In the genomic region with DNA sequence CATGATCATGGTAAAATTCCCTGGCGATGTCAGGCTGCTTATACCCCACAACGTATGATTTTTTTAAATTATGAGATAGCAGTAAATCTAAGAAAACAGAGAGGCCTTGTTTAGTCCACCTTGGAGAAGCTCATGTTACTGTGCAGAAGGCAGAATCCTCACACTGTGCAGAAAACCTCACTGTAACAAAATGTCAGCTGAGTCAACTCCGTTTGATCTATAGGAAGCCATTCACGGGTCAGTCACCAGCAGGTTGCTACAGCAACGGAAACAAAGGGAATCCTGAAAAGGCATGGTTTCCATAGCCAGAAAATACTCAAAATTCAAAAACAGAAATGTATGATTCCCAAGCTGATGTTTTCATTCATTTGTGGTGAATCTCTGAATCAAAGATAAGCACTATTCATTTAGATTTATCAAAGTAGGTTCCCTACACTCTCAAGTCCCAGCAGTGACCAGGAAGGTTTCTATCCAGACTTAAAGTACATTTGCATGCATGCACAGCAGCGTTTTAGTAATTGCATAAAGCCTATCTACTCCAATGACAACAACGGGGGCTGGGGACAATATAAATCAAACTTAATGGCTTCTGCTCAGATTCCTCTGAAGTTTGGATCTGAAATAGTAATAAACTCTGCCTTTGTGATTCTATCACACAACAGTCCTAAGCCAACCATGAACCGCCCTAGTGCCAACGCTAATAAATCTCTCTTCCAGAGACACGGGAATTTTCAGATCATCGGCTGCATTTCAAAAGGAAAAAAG, we compare ENCODE assay signal across 9 mouse cellular contexts. TPM values are rescaled to one million over a fixed set of nuclear protein-coding genes. Genes with fewer than 3 reads are reported as not detected.
DNase-seq lines count a peak whose midpoint lies in the region; ATAC-seq lines count a peak whose summit lies in the region.
"Had no signal": no experiment of that assay in that cellular context is flagged by ENCODE, and none has a peak within 500 bp of the region (broad histone marks: within the 10 kb centered on the region; RNA-seq: fewer than 3 reads in every experiment).

No protein-coding gene starts in this region.

- peak; percentile 11 for DNase-seq in brain, adult 2 months (ENCODE audit: low read depth, low spot score)
- DNase-seq in brain, embryonic 18.5 days (ENCODE audit: low read depth, low spot score), result peak; percentile 12
- no peak for DNase-seq in frontal cortex, postnatal 25 days (ENCODE audit: low spot score in 2 of 2)
- no peak for DNase-seq in left cerebral cortex, adult 11 months (ENCODE audit: low spot score)
- no peak for DNase-seq in right cerebral cortex, adult 18-20 months
- DNase-seq: heart, adult 18-20 months had no signal

- no peaks in the 10 kb centered on the region for H3K27me3 ChIP-seq in hindbrain, embryonic 13.5 days
- no peaks in the 10 kb centered on the region for H3K27me3 ChIP-seq in midbrain, embryonic 15.5 days (replicated peaks)

- peak overlapping the region; percentile 18; the same call in 1 of the 2 replicates for H3K27ac ChIP-seq in hindbrain, embryonic 13.5 days
- H3K27ac ChIP-seq in midbrain, embryonic 15.5 days, result no peak overlapping the region

- no peak overlapping the region for H3K4me2 ChIP-seq in hindbrain, embryonic 13.5 days
- no peak overlapping the region for H3K4me2 ChIP-seq in midbrain, embryonic 15.5 days

- no peak overlapping the region for H3K9ac ChIP-seq in hindbrain, embryonic 13.5 days
- no peak overlapping the region for H3K9ac ChIP-seq in midbrain, embryonic 15.5 days

- no peak overlapping the region for H3K4me3 ChIP-seq in hindbrain, embryonic 13.5 days
- no peak overlapping the region for H3K4me3 ChIP-seq in midbrain, embryonic 15.5 days

- no peaks in the 10 kb centered on the region for H3K9me3 ChIP-seq in hindbrain, embryonic 13.5 days
- no peaks in the 10 kb centered on the region for H3K9me3 ChIP-seq in midbrain, embryonic 15.5 days

- H3K4me1 ChIP-seq in hindbrain, embryonic 13.5 days (replicated peaks), result peaks cover 17% of the 10 kb centered on the region
- H3K4me1 ChIP-seq in midbrain, embryonic 15.5 days, result peaks cover 14% of the 10 kb centered on the region

- no peaks in the 10 kb centered on the region for H3K36me3 ChIP-seq in hindbrain, embryonic 13.5 days
- H3K36me3 ChIP-seq in midbrain, embryonic 15.5 days (replicated peaks), result no peaks in the 10 kb centered on the region

- peak; percentile 95 for ATAC-seq in hindbrain, embryonic 13.5 days (ENCODE audit: low FRiP score)
- peak; percentile 91 for ATAC-seq in midbrain, embryonic 15.5 days (replicated peaks)
- ATAC-seq: lung, postnatal 0 days had no signal

- WGBS in hindbrain, embryonic 13.5 days, result 30% methylated on average over 11 of the region's 11 CpGs
- 41% methylated on average over 11 of the region's 11 CpGs for whole genome bisulfite sequencing in midbrain, embryonic 15.5 days

RNA-seq across cellular contexts. Expression of gene Col12a1, which starts 28.7 kb away (rescaled TPM):
- polyA plus RNA-seq in hindbrain, embryonic 13.5 days (2015; fragmentation: Nextera tagmentation; extraction: Ambion mirVana), result 6.8 and 12.6 TPM in 2 replicates
- polyA plus RNA-seq in midbrain, embryonic 15.5 days (2015; fragmentation: Nextera tagmentation; extraction: Ambion mirVana), result 4.8 and 5.6 TPM in 2 replicates

Comparison
In these comparisons a context has a peak if more than half of its experiments do, and no peak if none do; other contexts are left out.
1. DNase-seq: peak in brain, adult 2 months (single experiment) and brain, embryonic 18.5 days (single experiment); none in frontal cortex, postnatal 25 days (0 of 2), left cerebral cortex, adult 11 months (single experiment) and right cerebral cortex, adult 18-20 months (single experiment).